8 mouse cellular contexts compared by ENCODE assay signal in the genomic region with DNA sequence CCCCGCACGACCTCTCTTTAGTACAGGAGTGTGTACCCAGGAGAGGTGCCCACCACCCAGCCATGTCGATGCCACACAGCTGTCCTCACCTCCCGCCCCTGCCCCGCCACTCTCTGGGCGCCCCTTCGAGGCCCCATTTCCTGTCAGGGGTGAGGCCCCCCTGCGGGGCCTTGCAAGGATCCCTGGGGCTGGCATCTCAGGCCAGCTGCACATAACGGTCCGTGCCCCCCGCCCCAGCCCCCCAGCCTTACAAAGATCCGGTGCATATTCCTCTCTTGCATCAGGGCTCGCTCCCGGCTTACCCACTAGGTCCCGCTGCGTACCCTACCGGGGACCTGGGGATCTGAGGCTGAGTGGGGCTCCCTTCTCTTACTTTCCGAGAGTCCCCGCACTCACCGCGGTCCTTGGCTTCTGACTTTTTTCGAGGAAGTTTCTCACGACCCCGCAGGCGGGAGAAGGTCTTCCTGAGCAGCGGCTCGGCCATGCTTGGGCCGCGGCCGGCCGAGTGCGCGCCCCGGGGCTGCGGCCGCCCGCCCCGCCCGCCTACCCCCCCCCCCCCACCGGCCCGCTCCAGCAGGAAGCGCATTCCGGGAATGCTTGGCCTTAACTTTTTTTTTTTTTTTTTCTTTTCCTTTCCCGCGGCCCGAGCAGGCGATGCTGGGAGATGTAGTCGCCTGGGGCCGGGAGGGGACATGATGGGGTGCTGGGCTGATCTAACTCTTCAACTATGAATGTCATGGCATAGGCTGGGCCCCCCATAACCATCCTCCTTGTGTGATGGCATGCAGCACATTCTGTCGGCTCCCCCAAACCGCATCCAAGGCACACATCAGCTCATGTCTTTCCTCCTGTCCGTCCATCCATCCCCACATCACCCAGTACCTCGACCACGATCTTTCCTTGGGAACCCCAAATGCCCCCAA. TPM values are rescaled to one million over a fixed set of nuclear protein-coding genes. Genes with fewer than 3 reads are reported as not detected.
DNase-seq lines count a peak whose midpoint lies in the region; ATAC-seq and TF ChIP-seq lines count a peak whose summit lies in the region.

Gene Syde1, minus strand, starts transcription at position 559 of the 923 bp plus-strand sequence.

- no peaks in the 10 kb centered on the region for H3K36me3 ChIP-seq in ES-Bruce4 (ENCODE audit: control insufficient read depth, insufficient read depth, low read length, poor library complexity, severe bottlenecking)
- H3K36me3 ChIP-seq in hindbrain, embryonic 13.5 days, result peaks cover 10% of the 10 kb centered on the region
- peaks cover 29% of the 10 kb centered on the region for H3K36me3 ChIP-seq in limb, embryonic 15.5 days
- no peaks in the 10 kb centered on the region for H3K36me3 ChIP-seq in midbrain, embryonic 16.5 days (ENCODE audit: control insufficient read depth, insufficient read depth, low read length)

- peak within 1 kb of the TSS; percentile 79 for H3K9ac ChIP-seq in ES-Bruce4 (ENCODE audit: low read depth, poor library complexity, severe bottlenecking)
- peak within 1 kb of the TSS; percentile 78 for H3K9ac ChIP-seq in hindbrain, embryonic 13.5 days
- peak within 1 kb of the TSS; percentile 82 for H3K9ac ChIP-seq in limb, embryonic 15.5 days
- H3K9ac ChIP-seq in midbrain, embryonic 16.5 days (ENCODE audit: low read depth, low read length), result peak within 1 kb of the TSS; percentile 61

- peak within 1 kb of the TSS; percentile 71 for H3K4me3 ChIP-seq in ES-Bruce4 (ENCODE audit: low read depth, low read length)
- peak within 1 kb of the TSS; percentile 84 for H3K4me3 ChIP-seq in gastrocnemius, adult 2 months
- H3K4me3 ChIP-seq in hindbrain, embryonic 13.5 days, result peak within 1 kb of the TSS; percentile 52
- peak within 1 kb of the TSS; percentile 74 for H3K4me3 ChIP-seq in limb, embryonic 15.5 days
- peak within 1 kb of the TSS; percentile 44 for H3K4me3 ChIP-seq in midbrain, embryonic 16.5 days (ENCODE audit: low read depth, low read length)

- DNase-seq in adrenal gland, postnatal 4 days (ENCODE audit: low spot score in 2 of 2), result peak in 1 of 2 experiments; percentile 20
- peak; percentile 65 for DNase-seq in gastrocnemius, adult 2 months
- DNase-seq in thymus, postnatal 14 days, result peak; percentile 94
- DNase-seq in left cerebral cortex, postnatal 36 days (ENCODE audit: low spot score in 2 of 2), result no peak

- TF ChIP-seq EP300 in ES-Bruce4 (IDR thresholded peaks at IDR 0.05; ENCODE audit: insufficient read depth, low read depth, low read length), result no peak

- TF ChIP-seq CTCF in ES-Bruce4 (IDR thresholded peaks at IDR 0.05; ENCODE audit: low read depth, low read length), result no peak
- no peak; the same call in 1 of the 2 replicates for TF ChIP-seq CTCF in gastrocnemius, adult 2 months (IDR thresholded peaks at IDR 0.05)

- intact Hi-C loops in gastrocnemius, adult 2 months (cut with DNase I), result no loop called here
- intact Hi-C loops in left cerebral cortex, postnatal 36 days (cut with DNase I), result no loop called here

- no peaks in the 10 kb centered on the region for H3K27me3 ChIP-seq in ES-Bruce4 (ENCODE audit: control insufficient read depth, insufficient read depth, low read length, poor library complexity, severe bottlenecking)
- H3K27me3 ChIP-seq in hindbrain, embryonic 13.5 days, result peaks cover 10% of the 10 kb centered on the region
- no peaks in the 10 kb centered on the region for H3K27me3 ChIP-seq in limb, embryonic 15.5 days
- peaks cover 2% of the 10 kb centered on the region; the same call in 1 of the 2 replicates for H3K27me3 ChIP-seq in midbrain, embryonic 16.5 days (ENCODE audit: control insufficient read depth, insufficient read depth, low read depth, low read length)

- H3K27ac ChIP-seq in ES-Bruce4 (ENCODE audit: insufficient read depth, low read length), result no peak within 1 kb of the TSS
- peak within 1 kb of the TSS; percentile 93 for H3K27ac ChIP-seq in gastrocnemius, adult 2 months
- peak within 1 kb of the TSS; percentile 35; the same call in 1 of the 2 replicates for H3K27ac ChIP-seq in hindbrain, embryonic 13.5 days
- peak within 1 kb of the TSS; percentile 94 for H3K27ac ChIP-seq in limb, embryonic 15.5 days
- H3K27ac ChIP-seq in midbrain, embryonic 16.5 days (ENCODE audit: low read length), result no peak within 1 kb of the TSS; the same call in 1 of the 2 replicates

- no peak for TF ChIP-seq POLR2A in ES-Bruce4 (IDR thresholded peaks at IDR 0.05; ENCODE audit: insufficient read depth, low read length)

- H3K4me1 ChIP-seq in ES-Bruce4 (ENCODE audit: control insufficient read depth, insufficient read depth, low read length), result no peaks in the 10 kb centered on the region
- H3K4me1 ChIP-seq in hindbrain, embryonic 13.5 days (replicated peaks), result peaks cover 18% of the 10 kb centered on the region
- peaks cover 21% of the 10 kb centered on the region for H3K4me1 ChIP-seq in limb, embryonic 15.5 days
- peaks cover 10% of the 10 kb centered on the region for H3K4me1 ChIP-seq in midbrain, embryonic 16.5 days (ENCODE audit: control insufficient read depth, insufficient read depth, low read length)

- 4% methylated on average over 50 of the region's 54 CpGs for WGBS in hindbrain, embryonic 13.5 days
- 4% methylated on average over 43 of the region's 54 CpGs for WGBS in limb, embryonic 15.5 days
- 3% methylated on average over 35 of the region's 54 CpGs for WGBS in midbrain, embryonic 16.5 days

- no peaks in the 10 kb centered on the region for H3K9me3 ChIP-seq in ES-Bruce4 (replicated peaks; ENCODE audit: control insufficient read depth, insufficient read depth, low read length, poor library complexity, severe bottlenecking)
- H3K9me3 ChIP-seq in hindbrain, embryonic 13.5 days, result no peaks in the 10 kb centered on the region
- no peaks in the 10 kb centered on the region for H3K9me3 ChIP-seq in limb, embryonic 15.5 days
- H3K9me3 ChIP-seq in midbrain, embryonic 16.5 days (replicated peaks; ENCODE audit: control insufficient read depth, low read length, poor library complexity, severe bottlenecking), result no peaks in the 10 kb centered on the region

- peak within 1 kb of the TSS; percentile 79 for H3K4me2 ChIP-seq in hindbrain, embryonic 13.5 days
- peak within 1 kb of the TSS; percentile 64 for H3K4me2 ChIP-seq in limb, embryonic 15.5 days
- peak within 1 kb of the TSS; percentile 77 for H3K4me2 ChIP-seq in midbrain, embryonic 16.5 days (ENCODE audit: low read length)

- ATAC-seq in hindbrain, embryonic 13.5 days (ENCODE audit: low FRiP score), result peak; percentile 74
- peak; percentile 69 for ATAC-seq in limb, embryonic 15.5 days (ENCODE audit: insufficient number of reproducible peaks, low FRiP score, low TSS enrichment, low read depth)
- peak; percentile 64 for ATAC-seq in midbrain, embryonic 16.5 days

RNA-seq across cellular contexts. Expression of gene Syde1, which starts in this region (rescaled TPM):
- polyA plus RNA-seq in ES-Bruce4 (2011; ENCODE audit: insufficient read depth, insufficient read length, low read depth, missing spikeins), result 3.9 and 4.6 TPM in 2 replicates
- total RNA-seq in adrenal gland, postnatal 4 days (2021), result 10 to 100 TPM; 41.2 to 44.2 TPM
- total RNA-seq in gastrocnemius, adult 2 months (2021), result 1 to 10 TPM; 3.0 to 5.1 TPM
- polyA plus RNA-seq in hindbrain, embryonic 13.5 days (2015; fragmentation: Nextera tagmentation; extraction: Ambion mirVana), result 4.5 and 4.6 TPM in 2 replicates
- polyA plus RNA-seq in limb, embryonic 15.5 days (2015; fragmentation: Nextera tagmentation; extraction: Ambion mirVana), result 20.2 and 20.3 TPM in 2 replicates
- polyA plus RNA-seq in midbrain, embryonic 16.5 days (2015; fragmentation: Nextera tagmentation; extraction: Ambion mirVana), result 2.9 and 3.0 TPM in 2 replicates
- total RNA-seq in left cerebral cortex, postnatal 36 days (2021), result 1 to 10 TPM; 5.9 to 6.4 TPM

Comparison
In these comparisons a context has a peak if more than half of its experiments do, and no peak if none do; other contexts are left out.
1. RNA of gene Syde1 (total RNA-seq): 41.2 to 44.2 TPM in adrenal gland, postnatal 4 days; 5.9 to 6.4 TPM in left cerebral cortex, postnatal 36 days and 3.0 to 5.1 TPM in gastrocnemius, adult 2 months; every median in the first group is over 4 times any median in the second.
2. H3K27ac ChIP-seq: peak in gastrocnemius, adult 2 months (single experiment), hindbrain, embryonic 13.5 days (single experiment) and limb, embryonic 15.5 days (single experiment); none in ES-Bruce4 (single experiment) and midbrain, embryonic 16.5 days (single experiment).
3. DNase-seq: peak in gastrocnemius, adult 2 months (single experiment) and thymus, postnatal 14 days (single experiment); none in left cerebral cortex, postnatal 36 days (0 of 2).
4. Peak in every context shown above with its lines, with median percentiles within 50 percentile points of each other: H3K4me3 ChIP-seq, H3K9ac ChIP-seq, ATAC-seq and H3K4me2 ChIP-seq.